Mouse (Mus musculus): ENCODE measurements around the gene Rgs6.

The Rgs6 gene

DNA sequence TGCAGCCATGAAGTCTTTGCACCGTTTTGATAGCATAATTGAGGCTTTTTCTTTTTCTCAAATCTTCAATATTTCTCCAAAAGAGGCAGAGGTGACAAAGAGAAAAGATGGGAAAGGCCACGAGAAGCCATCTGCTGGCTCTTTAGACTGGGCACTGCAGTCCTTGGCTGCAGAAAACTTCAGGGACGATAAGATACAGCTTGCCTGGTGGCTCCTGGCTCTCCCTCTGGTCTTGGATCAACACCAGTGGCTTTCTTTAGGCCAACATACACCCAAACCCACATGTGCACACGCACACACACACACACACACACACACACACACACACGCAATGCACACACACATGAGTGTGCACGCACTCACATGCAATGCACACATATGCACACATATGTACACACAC, 620.7 kb downstream of the Rgs6 start:
- DNase-seq (ENCODE audit: low read depth): no peak

DNA sequence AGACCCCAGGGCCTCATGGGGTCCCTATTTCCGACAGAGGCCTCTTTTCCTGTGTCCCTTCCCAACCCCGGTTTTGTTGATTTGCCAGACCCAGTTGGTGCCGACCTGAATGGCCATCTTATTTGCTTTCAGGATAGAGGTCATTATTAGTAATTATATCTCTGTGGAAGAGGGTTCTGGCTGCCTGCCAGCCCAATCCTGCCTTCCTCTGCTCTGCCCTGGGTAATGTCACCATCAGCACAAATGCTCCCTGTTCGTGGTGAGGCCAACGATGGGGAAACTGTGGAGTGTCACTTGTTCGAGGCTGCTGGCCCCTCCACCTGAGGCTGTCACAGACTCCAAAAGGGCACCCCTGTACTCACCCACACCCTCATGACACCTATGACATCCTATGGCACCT, 621.4 kb downstream of the Rgs6 start:
- no peak for DNase-seq (ENCODE audit: low read depth)

DNA sequence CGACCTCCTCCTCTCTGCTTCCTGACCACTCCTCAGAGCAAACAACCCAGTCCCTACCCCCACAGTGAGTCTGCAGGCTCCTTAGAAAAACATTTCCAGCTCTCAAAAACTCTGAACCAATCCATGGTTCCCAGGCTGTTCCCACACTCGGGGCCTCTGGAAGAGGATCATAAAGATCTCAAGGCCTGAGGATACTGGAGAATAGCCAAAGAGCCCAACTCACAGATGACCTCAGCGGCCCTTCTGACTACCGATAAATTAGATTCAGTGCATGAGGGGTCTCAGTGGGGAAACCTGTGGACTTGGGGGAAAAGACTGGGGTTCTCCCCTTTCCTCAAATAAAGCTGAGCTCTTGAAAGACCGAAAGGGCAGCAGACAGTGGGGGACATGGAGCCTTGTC, 622.2 kb downstream of the Rgs6 start:
- DNase-seq (ENCODE audit: low read depth): no peak

DNA sequence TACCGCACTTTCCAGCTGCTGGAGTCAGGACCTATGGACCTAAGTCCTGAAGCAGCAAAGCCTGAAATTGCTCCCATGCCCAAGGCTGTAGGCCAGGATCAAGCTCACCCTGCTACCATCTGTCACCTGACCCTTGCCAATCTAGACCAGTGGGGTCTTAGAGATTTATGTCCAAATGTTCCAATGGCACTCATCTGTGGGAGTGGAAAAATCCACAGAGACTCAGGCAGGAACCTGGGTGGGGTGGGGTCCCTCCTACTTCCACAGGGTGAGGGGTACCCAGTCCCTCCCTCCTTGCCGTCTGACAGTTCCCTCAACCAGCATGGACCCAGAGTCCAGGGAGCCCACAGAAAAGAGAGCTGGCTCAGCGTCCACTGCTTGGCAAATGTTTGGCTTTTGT, 622.6 kb downstream of the Rgs6 start:
- DNase-seq (ENCODE audit: low read depth): no peak

DNA sequence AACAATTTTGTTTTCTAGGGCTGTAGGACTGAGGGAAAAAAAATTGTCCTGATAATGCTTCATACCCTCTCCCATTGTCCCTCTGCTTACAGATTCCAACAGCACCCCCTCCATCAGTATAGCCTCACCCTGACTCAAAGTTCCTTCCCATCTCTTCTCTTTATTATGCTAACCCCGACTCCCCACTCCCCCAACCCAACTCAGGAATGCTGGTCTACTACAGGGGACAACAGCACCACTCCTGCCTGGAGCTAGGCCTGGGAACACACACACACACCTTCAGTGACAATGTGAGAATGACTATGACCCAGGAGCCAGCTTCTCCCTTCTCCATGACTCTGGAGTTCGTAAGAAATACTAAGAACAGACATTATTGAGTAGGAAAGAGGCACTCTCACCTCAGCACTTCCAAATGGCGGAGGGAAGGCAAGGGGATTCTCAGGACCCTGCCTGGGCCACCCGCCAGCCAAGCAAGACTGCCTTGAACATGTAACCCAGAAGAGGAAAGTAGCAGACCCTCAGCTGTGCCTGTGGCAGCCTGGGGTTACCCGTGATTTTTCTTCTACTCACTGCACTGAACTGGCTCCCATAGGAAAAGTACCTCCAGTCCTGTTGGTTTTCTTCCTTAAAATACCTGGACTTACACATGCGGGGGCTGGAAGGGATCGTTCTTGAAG, 623.2 kb downstream of the Rgs6 start:
- DNase-seq (ENCODE audit: low read depth): no peak

All from fibroblast of lung, adult 2 months (primary cell).